Mouse (Mus musculus) cerebellum, postnatal 10 days (tissue): Measurements from ENCODE around the gene Hspb9.

Experiments
- DNase-seq, 2 experiments: peaks; one replicate each; pipeline ENCODE4 v3.0.0; 2021; ENCODE audit warnings: mixed read lengths in 2 of 2

Gene Hspb9

DNA sequence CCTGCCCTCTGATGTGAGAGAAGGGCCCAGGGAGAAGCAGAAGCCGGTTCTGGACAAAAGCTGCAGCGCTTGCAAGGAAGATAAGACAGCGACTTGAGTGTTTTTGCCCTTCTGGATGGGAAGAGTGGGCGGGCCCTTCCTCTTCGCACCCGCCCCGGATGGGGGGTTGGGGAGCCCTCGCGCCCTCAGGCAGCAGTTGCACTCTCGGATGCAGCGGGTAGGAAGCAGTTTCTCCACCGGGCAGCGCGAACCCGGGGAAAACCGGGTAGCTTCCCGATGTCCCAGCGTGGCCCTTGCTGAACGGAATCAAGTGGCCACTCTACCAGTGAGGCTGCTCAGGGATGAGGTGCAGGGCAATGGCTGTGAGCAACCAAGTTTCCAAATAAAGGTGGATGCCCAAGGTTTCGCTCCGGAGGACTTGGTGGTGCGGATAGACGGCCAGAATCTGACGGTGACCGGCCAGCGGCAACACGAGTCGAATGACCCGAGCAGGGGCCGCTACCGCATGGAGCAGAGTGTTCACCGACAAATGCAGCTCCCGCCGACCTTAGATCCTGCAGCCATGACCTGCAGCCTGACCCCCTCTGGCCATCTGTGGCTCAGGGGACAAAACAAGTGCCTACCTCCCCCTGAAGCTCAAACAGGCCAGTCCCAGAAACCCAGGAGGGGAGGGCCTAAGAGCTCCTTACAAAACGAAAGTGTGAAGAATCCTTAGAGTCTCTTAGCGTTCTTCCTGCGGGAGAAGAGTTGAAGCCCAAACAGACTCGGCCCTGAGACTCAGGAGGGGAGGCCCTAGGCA lies at the start of gene Hspb9:
Gene Hspb9, plus strand, starts transcription at position 116 of the 799 bp plus-strand sequence.
- peak; percentile 43 to 52 for DNase-seq

DNA sequence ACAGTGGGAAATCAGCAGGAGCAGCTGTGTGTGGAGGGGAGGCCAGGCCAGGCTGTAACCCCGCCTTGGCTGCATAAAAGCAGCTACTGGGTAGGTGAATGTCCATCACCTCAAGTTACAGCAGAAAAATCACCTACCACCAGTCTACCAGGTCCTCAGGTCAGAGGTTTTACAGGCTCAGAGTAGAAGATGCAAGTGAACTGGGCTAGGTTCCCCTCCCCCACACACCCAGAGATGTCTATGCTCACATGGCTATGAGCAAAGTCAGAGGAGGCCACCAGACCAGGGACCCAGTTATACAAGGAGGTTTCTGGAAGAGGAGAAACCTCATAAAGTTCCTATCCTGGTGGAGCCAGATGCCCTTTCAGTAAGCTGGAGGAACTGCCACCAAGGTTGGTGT lies 42.6 kb upstream of the Hspb9 start:
- no peak for DNase-seq

DNA sequence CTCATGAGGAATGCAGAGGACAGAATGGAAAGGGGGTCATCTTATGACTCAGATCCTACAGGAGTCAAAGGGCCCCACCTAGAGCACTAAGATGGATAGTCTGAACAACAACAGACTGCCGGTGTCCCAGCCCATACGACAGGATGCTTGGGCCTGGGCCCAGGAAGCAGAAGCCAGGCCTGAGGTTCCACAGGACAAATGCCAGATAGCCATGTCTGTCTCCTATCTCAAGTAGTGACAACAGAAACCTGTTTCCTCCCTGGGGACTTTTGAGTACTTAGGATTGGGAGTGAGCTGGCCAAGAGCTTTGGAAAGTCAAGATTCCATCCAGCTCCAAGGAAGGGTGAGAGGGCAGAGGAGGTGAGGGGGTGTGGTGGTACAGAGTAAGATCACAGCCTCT lies 41.7 kb upstream of the Hspb9 start:
- peak; percentile 68 to 72 for DNase-seq

DNA sequence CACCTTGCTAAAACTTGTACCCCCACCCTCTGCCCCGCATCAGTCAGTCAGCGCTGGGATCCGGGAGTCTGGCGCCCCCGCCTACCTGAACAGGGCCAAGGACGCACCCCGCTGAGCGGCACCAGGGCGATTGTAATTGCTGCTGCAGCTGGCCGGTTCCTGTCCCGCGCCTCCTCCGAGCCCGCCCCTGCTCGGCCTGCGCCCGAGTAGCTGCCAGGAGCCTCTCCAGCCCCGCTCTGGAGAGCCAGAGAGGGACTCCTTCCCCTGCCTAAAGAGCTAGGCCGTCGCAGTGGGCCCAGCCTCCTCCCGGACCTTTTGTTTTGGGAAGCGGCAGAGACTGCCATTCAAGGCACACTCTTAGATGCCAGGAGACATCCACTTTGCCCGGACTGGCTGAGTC lies 40.5 kb upstream of the Hspb9 start:
- peak; percentile 61 to 73 for DNase-seq

GRCm38 (mm10) chr11:100677810-100678209 lies 35.8 kb upstream of the Hspb9 start:
- DNase-seq: no peak

DNA sequence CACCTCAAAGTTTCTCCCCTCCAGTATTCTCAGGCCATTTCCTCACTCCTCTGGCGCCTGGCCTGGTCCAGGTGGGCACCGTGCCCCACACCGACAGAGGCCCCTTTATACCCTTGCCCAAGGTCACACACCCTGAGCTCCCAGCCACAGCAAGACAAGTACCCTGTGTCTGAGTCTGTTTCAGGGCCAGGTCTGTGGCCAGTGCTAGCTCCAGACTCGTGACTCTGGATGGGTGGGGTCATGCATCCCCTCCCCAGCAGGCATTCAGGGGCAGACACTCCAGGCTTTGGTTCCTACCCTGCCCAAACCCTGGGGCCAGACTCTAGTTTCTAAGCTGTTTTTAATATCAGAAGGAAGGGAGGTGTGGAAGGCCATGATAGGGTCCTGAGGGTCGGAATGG lies 31.8 kb upstream of the Hspb9 start:
- no peak for DNase-seq

DNA sequence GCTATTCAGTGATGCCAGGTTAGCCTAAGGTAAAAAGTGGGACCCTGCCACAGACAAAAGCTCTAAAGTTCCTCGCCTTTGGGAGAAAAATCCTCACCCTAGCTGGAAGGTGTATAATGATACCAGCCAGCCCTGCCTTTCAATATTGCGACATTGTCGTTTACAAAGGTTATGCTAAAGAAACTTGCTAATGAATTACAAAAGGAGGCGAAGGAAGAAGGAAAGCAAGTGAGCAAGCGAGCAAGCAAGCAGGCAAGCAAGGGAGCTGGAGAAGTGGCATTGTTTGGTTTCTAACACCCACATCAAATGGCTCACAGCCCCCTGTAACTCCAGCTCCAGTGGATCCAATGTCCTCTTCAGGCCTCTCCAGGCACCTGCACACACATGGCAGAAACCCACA lies 31.1 kb upstream of the Hspb9 start:
- no peak for DNase-seq

- no peak for DNase-seq
These were observed 29.6 kb upstream of the Hspb9 start for GRCm38 (mm10) chr11:100684084-100684483.

DNA sequence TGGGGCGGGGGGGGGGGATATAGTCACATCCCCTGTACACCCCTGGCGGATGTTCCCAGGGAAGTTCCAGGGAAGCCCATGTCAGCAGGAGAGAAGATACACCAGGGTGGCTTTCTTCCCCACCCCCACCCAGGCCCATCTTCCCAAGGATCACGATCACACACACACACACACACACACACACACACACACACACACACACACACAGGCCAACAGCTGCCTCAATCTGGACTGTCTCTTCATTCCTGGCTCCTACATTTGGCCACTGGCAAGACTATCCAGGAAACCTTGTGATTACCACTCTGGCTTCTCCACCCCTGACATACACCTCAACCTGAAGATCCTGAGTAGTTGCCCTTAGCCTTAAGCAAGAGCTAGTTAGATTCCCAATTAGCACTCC lies 28.3 kb upstream of the Hspb9 start:
- DNase-seq: no peak

GRCm38 (mm10) chr11:100687265-100687664 lies 26.4 kb upstream of the Hspb9 start:
- DNase-seq: no peak

- DNase-seq: no peak
These were observed 25.2 kb upstream of the Hspb9 start for GRCm38 (mm10) chr11:100688443-100688842.

GRCm38 (mm10) chr11:100690389-100690788 lies 23.3 kb upstream of the Hspb9 start:
- DNase-seq: no peak

DNA sequence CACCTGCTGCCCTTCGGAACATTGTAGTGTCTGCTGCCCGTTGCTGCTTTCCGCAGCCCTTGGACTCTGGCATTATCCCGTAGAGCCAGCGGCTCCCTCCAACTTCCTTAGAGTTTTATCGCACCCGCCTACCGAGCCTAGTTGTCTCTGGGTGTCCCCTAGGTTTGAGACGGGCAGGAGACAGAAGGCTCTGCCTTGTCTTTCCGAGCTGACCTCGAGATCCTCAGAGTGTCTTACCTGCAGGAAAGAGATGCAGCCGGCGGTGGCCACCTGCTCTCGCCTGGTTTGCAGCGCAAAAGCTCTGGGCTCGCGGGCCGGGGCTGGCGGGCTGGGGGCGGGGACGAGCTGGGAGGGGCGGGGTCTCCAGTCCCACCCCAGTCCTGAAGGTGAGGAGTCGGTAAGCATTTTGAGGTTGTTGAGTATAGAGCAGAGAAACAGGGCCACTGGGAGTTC lies 21.5 kb upstream of the Hspb9 start, which contains the start of gene Zfp385c:
Gene Zfp385c, minus strand, starts transcription at position 292 of the 453 bp plus-strand sequence.
- no peak for DNase-seq

GRCm38 (mm10) chr11:100693154-100693553 lies 20.5 kb upstream of the Hspb9 start:
- no peak for DNase-seq

- DNase-seq: peak; percentile 94 to 96
These were observed 18.7 kb upstream of the Hspb9 start for GRCm38 (mm10) chr11:100694926-100695325.

GRCm38 (mm10) chr11:100697921-100698320 lies 15.7 kb upstream of the Hspb9 start:
- DNase-seq: no peak

GRCm38 (mm10) chr11:100700710-100701109 lies 12.9 kb upstream of the Hspb9 start:
- DNase-seq: no peak

GRCm38 (mm10) chr11:100701301-100701700 lies 12.3 kb upstream of the Hspb9 start:
- DNase-seq: peak in 1 of 2 experiments; percentile 49

DNA sequence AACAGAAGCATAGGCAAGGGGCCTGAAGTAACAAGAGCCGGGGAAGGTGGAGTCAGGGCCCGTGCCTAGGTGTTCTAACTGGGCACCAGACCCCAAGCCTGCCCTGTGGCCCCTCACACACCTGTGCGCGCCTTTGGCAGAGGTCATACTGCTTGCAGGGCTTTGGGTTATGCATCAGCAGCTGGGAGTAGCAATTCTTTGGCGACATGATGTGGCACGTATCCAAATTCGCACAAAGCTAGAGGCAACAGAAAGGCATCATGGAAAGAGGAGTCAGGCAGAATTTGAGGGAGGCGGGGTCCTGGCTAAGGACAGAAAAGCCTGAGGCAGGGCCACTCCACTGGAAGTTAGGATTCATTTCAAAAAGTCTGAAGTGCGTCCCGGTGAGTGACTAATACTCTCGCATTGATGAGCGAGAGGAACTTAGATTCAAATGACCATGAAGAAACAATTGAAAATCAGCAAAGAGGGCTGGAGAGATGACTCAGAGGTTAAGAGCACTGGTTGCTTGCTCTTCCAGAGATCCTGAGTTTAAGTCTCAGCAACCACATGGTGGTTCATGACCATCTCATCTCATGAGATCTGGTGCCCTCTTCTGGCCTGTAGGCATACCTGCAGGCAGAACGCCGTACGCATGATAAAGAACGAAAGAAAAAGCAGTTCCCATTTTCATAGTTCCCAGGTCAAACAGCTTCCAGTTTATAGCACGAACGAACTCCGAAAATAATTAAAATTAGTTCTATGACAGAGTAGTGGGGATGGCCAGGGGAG lies 11.4 kb upstream of the Hspb9 start:
- peak; percentile 83 to 87 for DNase-seq

- no peak for DNase-seq
These were observed 10.7 kb upstream of the Hspb9 start for GRCm38 (mm10) chr11:100702906-100703305.

- DNase-seq: no peak
These were observed 10.3 kb upstream of the Hspb9 start for GRCm38 (mm10) chr11:100703366-100703765.

- no peak for DNase-seq
These were observed 9.7 kb upstream of the Hspb9 start, which contains the start of gene Dhx58 for GRCm38 (mm10) chr11:100703851-100704531. TSS of gene Dhx58 (minus strand) at chr11:100704271.

GRCm38 (mm10) chr11:100705095-100705747 lies 8.4 kb upstream of the Hspb9 start:
- no peak for DNase-seq
